Mouse (Mus musculus) midbrain, postnatal 0 days (tissue): ENCODE measurements at regions not wholly inside any gene's neighbourhood (a gene's known extent, or its start where the extent isn't known, plus 50 kb on each side); places are given as distances from the start of the nearest gene placed in this dataset.

ENCODE experiments used
- ATAC-seq: fragments of 200-750 bp; cut with Nextera tagmentation; 2 replicates; pipeline ENCODE4 v1.8.0; 2017; ENCODE audit warnings: moderate number of reproducible peaks, mild to moderate bottlenecking, moderate TSS enrichment, moderate library complexity; ENCODE audit not compliant: low FRiP score
- DNase-seq: peaks from one replicate; pipeline ENCODE4 v3.0.0-alpha.2; 2015; ENCODE audit warnings: low spot score
- H3K27ac ChIP-seq: fragments of 300-500 bp; sonication (generic); 2 replicates; pipeline ENCODE4 v1.5.1; 2014; ENCODE audit warnings: low read depth, mild to moderate bottlenecking, low read length, mixed read lengths
- H3K27me3 ChIP-seq: fragments of 300-500 bp; sonication (generic); 2 replicates; pipeline ENCODE4 v1.6.1; 2014; ENCODE audit warnings: low read length, control low read depth, mixed read lengths; ENCODE audit not compliant: insufficient read depth
- H3K36me3 ChIP-seq: fragments of 300-500 bp; sonication (generic); 2 replicates; pipeline ENCODE4 v1.6.1; 2014; ENCODE audit warnings: low read length, control low read depth, mixed read lengths; ENCODE audit not compliant: insufficient read depth
- H3K4me1 ChIP-seq: fragments of 300-500 bp; sonication (generic); 2 replicates; pipeline ENCODE4 v1.6.1; 2014; ENCODE audit warnings: mild to moderate bottlenecking, control low read depth, antibody characterized with exemption, low read length, mixed read lengths; ENCODE audit not compliant: insufficient read depth
- H3K4me2 ChIP-seq: fragments of 300-500 bp; sonication (generic); 2 replicates; pipeline ENCODE4 v1.6.1; 2014; ENCODE audit warnings: low read depth, mild to moderate bottlenecking, low read length, mixed read lengths; ENCODE audit not compliant: poor library complexity, severe bottlenecking
- H3K4me3 ChIP-seq: fragments of 300-500 bp; sonication (generic); 2 replicates; pipeline ENCODE4 v1.5.1; 2014; ENCODE audit warnings: low read depth, mild to moderate bottlenecking, low read length, moderate library complexity
- H3K9ac ChIP-seq: fragments of 300-500 bp; sonication (generic); replicated peaks from 2 replicates; pipeline ENCODE4 v1.6.1; 2014; ENCODE audit warnings: mild to moderate bottlenecking, low read length, moderate library complexity, mixed read lengths; ENCODE audit not compliant: poor library complexity, severe bottlenecking
- H3K9me3 ChIP-seq: fragments of 300-500 bp; sonication (generic); 2 replicates; pipeline ENCODE4 v1.6.1; 2016; ENCODE audit warnings: low read length, control low read depth
- CTCF ChIP-seq: IDR thresholded peaks from 2 replicates; pipeline ENCODE4 v1.5.1; 2016; ENCODE audit warnings: antibody characterized with exemption, mild to moderate bottlenecking
- WGBS: fragments of 180-500 bp; shearing (Covaris S2); extraction: QIAGEN DNeasy Blood & Tissue Kit; methylation state at CpG from one replicate; pipeline ENCODE4 v1.1.7; 2014; 5-methylcytosine and 5-hydroxymethylcytosine counted together

GRCm38 (mm10) chr11:31541425-31541824 is 130.3 kb downstream of the Bod1 start:
- 87% methylated on average over 3 of the region's 3 CpGs for WGBS
- ATAC-seq: no peak
- H3K27me3 ChIP-seq: no peaks in the 10 kb centered on the region

GRCm38 (mm10) chr11:31540816-31541215 is 130.9 kb downstream of the Bod1 start:
- no peak overlapping the region for H3K27ac ChIP-seq
- no peaks in the 10 kb centered on the region for H3K4me1 ChIP-seq
- no peaks in the 10 kb centered on the region for H3K9me3 ChIP-seq
- H3K27me3 ChIP-seq: no peaks in the 10 kb centered on the region
- H3K36me3 ChIP-seq: no peaks in the 10 kb centered on the region
- H3K4me3 ChIP-seq: no peak overlapping the region
- TF ChIP-seq CTCF: no peak
- no peak for ATAC-seq
- H3K9ac ChIP-seq: no peak overlapping the region
- no peak overlapping the region for H3K4me2 ChIP-seq
- DNase-seq: no peak

More at GRCm38 (mm10) chr11:31541425-31541824, 130.3 kb downstream of the Bod1 start:
- H3K36me3 ChIP-seq: no peaks in the 10 kb centered on the region
- H3K9me3 ChIP-seq: no peaks in the 10 kb centered on the region
- H3K4me2 ChIP-seq: no peak overlapping the region
- H3K27ac ChIP-seq: no peak overlapping the region
- H3K4me3 ChIP-seq: no peak overlapping the region
- no peaks in the 10 kb centered on the region for H3K4me1 ChIP-seq
- no peak for DNase-seq
- H3K9ac ChIP-seq: no peak overlapping the region
- no peak for TF ChIP-seq CTCF

GRCm38 (mm10) chr11:31531416-31531815 is 140.3 kb downstream of the Bod1 start:
- Histone ChIP-seq H3K27ac (no peak overlapping the region), H3K36me3 (no peaks in the 10 kb centered on the region), H3K27me3 (no peaks in the 10 kb centered on the region), H3K4me1 (no peaks in the 10 kb centered on the region), H3K9ac (no peak overlapping the region), H3K9me3 (no peaks in the 10 kb centered on the region), H3K4me3 (no peak overlapping the region), H3K4me2 (no peak overlapping the region)
- 85% methylated on average over 2 of the region's 2 CpGs for WGBS
- no peak for TF ChIP-seq CTCF
- no peak for DNase-seq
- ATAC-seq: no peak

GRCm38 (mm10) chr11:31530851-31531250 is 140.8 kb downstream of the Bod1 start:
- 90% methylated on average over 3 of the region's 3 CpGs for WGBS
- TF ChIP-seq CTCF: no peak

GRCm38 (mm10) chr11:31529686-31530085 is 142.0 kb downstream of the Bod1 start:
- no peaks in the 10 kb centered on the region for H3K27me3 ChIP-seq
- DNase-seq: no peak
- H3K9ac ChIP-seq: no peak overlapping the region
- no peak overlapping the region for H3K27ac ChIP-seq
- WGBS: 90% methylated on average over 2 of the region's 2 CpGs
- no peaks in the 10 kb centered on the region for H3K9me3 ChIP-seq
- no peak overlapping the region for H3K4me2 ChIP-seq
- ATAC-seq: no peak
- no peak overlapping the region for H3K4me3 ChIP-seq
- H3K4me1 ChIP-seq: no peaks in the 10 kb centered on the region
- H3K36me3 ChIP-seq: no peaks in the 10 kb centered on the region
- no peak for TF ChIP-seq CTCF

More at GRCm38 (mm10) chr11:31530851-31531250, 140.8 kb downstream of the Bod1 start:
- Histone ChIP-seq H3K4me2 (no peak overlapping the region), H3K9me3 (no peaks in the 10 kb centered on the region), H3K36me3 (no peaks in the 10 kb centered on the region), H3K27me3 (no peaks in the 10 kb centered on the region), H3K4me3 (no peak overlapping the region), H3K9ac (no peak overlapping the region), H3K27ac (no peak overlapping the region), H3K4me1 (no peaks in the 10 kb centered on the region)
- no peak for ATAC-seq
- no peak for DNase-seq

GRCm38 (mm10) chr11:31524708-31525107 is 147.0 kb downstream of the Bod1 start:
- no peak for DNase-seq
- Histone ChIP-seq H3K9me3 (no peaks in the 10 kb centered on the region), H3K4me3 (no peak overlapping the region), H3K4me2 (no peak overlapping the region), H3K27me3 (no peaks in the 10 kb centered on the region), H3K4me1 (no peaks in the 10 kb centered on the region), H3K36me3 (no peaks in the 10 kb centered on the region), H3K27ac (no peak overlapping the region), H3K9ac (no peak overlapping the region)
- WGBS: 83% methylated on average over 2 of the region's 2 CpGs
- no peak for ATAC-seq
- TF ChIP-seq CTCF: no peak
